Mouse (Mus musculus): ENCODE measurements at regions not wholly inside any gene's neighbourhood (a gene's known extent, or its start where the extent isn't known, plus 50 kb on each side); places are given as distances from the start of the nearest gene placed in this dataset.
"Not testable (repeated sequence)": the region's sequence is repeated elsewhere in the genome, so short reads cannot be mapped to it uniquely, and the experiment has no call there.

GRCm38 (mm10) chr1:185933623-185934022 lies 183.5 kb downstream of the Lyplal1 start:
- no peak for DNase-seq (ENCODE audit: low read depth, low spot score)

- no peak for DNase-seq (ENCODE audit: low read depth, low spot score)
Observed at GRCm38 (mm10) chr1:185937026-185937425, 180.1 kb downstream of the Lyplal1 start.

DNA sequence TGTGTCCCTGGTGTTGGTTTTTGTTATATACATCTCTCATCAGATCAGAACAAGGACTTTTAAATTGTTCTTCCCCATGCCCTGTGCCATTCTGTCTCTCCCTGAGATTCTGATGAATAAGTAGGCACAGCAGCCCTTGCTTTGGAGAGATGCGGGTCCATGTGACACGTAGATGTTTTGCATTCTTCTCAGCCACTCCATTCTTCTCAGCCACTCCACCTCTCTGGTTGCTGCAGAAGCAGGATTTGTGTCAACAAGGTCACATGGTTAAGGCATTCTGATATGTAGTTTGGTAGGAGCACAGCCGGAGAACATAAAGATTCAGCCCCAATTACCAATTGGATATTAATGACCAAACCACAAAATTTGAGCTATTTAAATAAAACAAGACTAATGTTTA lies 177.2 kb downstream of the Lyplal1 start:
- no peak for DNase-seq (ENCODE audit: low read depth, low spot score)

GRCm38 (mm10) chr1:185940511-185940910 lies 176.6 kb downstream of the Lyplal1 start:
- no peak for DNase-seq (ENCODE audit: low read depth, low spot score)

DNA sequence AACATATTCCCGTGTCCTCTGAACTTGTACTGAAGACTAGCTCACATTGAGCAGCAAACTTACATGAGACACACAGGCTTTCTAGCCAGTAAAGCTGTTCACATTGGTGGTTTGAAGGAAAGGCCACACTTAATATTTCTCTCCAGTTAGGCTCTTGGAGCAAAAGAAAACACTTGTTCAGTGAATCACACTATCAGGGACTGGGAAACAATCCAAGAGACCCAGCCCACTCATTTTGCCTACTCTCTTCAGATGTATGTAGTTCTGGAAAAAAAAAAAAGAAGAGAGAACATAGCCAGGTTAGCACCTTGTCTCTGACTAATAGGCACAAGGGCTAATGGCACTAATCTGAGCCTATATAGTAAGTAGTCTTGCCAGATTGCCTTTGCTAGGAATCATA lies 165.9 kb downstream of the Lyplal1 start:
- DNase-seq (ENCODE audit: low read depth, low spot score) = peak; percentile 33

- not testable (repeated sequence) for DNase-seq (ENCODE audit: low read depth, low spot score)
Observed at GRCm38 (mm10) chr1:185955821-185956220, 161.3 kb downstream of the Lyplal1 start.

GRCm38 (mm10) chr1:185957557-185957956 lies 159.6 kb downstream of the Lyplal1 start:
- DNase-seq (ENCODE audit: low read depth, low spot score) = no peak

DNA sequence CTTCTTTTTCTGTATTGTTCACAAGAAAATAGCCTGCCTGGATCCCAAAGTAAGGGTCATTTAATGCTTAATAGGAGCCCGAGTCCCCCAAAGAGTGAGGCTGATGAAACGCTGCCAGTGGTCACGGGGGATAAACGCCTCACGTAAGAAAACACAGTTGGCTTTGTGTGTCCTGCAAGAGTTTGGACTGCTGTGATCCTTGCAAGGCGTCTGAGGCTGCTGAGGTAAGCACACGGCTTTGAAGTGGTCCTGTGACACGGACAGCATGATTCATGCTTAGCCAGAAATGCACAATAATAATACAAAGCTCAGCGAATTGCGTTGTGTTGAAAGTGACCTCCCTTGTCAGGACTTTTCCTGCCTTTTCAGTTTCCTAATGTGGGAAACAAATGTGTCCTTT lies 158.8 kb downstream of the Lyplal1 start:
- DNase-seq (ENCODE audit: low read depth, low spot score) = no peak

DNA sequence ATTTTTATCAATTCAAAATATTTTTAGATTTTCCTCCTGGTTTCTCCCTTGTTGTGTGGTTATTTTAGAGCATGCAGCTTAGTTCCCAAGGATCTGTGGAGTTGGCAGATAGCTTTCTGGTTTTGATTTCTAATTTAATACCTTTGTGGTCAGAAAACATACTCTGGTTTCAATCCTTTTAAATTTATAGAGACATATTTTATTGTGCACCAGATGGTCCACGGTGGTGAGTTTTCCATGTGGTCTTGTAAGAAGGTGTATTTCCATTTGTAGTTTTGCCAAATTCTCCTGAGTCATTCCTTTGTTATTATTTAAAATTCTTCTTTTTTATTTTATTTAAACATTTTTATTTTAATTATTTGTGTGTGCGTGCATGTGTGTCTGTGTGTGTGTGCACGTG lies 154.5 kb downstream of the Lyplal1 start:
- peak; percentile 27 for DNase-seq (ENCODE audit: low read depth, low spot score)

- no peak for DNase-seq (ENCODE audit: low read depth, low spot score)
Observed at GRCm38 (mm10) chr1:185963773-185964172, 153.3 kb downstream of the Lyplal1 start.

DNA sequence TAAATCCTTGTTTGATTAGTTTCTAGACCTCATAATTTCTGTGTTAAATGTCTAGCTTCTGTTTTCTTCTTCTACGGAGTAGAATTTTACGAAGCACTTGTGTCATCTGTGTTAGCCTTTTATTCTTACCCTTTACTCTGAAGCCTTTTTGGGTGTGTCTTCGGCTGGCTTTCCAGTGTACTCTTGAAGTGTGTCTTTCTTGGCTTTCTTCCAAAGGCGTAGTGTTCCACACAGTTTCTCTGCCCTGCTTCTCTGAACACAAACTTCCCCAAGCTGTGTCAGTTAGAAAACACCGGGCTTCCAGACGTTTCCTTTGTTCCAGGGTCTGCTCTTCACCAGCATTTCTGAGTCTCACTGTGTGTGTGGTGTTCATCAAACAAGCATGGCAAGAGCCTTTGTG lies 152.7 kb downstream of the Lyplal1 start:
- no peak for DNase-seq (ENCODE audit: low read depth, low spot score)

DNA sequence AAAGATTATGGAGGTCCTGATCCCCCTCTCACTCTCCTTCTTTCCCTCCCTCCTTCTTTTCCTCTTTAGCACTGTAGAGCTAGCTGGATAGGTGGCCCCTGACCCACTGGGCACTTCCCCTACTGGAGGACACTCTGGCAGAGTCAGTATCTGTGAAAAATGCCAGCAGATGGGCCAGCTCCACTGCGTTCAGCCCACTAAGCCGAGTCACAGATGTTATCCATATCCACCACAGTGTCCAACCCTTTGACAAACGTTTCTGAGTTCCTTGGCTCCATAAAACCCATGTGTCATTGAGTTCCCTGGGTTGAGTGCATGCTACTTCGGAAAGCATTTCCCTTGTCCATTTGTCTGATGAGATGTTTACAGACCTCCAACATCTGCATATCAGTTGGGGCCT lies 149.9 kb downstream of the Lyplal1 start:
- no peak for DNase-seq (ENCODE audit: low read depth, low spot score)

DNA sequence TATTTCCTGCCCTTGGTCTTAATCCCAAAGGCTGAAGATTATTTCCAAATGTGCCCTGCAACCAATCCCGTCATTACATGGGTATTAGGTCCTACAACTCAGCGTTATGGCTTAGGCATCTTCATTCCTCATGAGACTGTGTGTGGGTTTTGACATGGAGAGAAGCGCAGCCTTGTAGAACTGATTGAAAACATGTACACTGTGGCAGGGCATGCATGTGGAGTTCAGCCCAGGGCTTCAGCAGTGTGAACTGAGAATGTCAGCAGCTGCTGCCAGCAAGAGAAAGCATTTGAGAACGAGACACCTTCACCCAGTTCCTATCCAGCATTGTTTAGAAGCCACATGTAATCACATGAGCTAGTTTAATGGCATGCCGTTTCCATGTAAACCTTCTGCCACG lies 149.3 kb downstream of the Lyplal1 start:
- DNase-seq (ENCODE audit: low read depth, low spot score) = no peak

- DNase-seq (ENCODE audit: low read depth, low spot score) = no peak
Observed at GRCm38 (mm10) chr1:185968642-185969041, 148.5 kb downstream of the Lyplal1 start.

DNA sequence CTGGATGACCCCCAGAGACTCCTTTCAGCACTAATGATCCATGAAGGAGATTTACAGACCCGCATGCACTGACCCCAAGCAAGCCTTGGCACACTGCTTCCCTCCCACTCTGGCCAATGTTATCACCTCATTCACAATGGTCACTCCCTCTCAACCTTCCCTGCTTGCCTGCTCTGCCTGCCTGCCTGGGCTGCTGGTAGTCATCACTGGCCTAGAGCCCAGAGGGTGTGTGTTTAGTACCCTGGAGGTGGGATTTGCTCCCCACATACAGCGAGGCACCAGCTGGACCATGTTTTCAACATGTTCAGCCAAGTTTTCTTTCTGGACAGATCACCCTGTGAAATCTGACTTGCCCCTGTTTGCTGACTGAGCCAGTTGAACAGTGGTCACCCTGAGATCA lies 147.9 kb downstream of the Lyplal1 start:
- DNase-seq (ENCODE audit: low read depth, low spot score) = no peak

DNA sequence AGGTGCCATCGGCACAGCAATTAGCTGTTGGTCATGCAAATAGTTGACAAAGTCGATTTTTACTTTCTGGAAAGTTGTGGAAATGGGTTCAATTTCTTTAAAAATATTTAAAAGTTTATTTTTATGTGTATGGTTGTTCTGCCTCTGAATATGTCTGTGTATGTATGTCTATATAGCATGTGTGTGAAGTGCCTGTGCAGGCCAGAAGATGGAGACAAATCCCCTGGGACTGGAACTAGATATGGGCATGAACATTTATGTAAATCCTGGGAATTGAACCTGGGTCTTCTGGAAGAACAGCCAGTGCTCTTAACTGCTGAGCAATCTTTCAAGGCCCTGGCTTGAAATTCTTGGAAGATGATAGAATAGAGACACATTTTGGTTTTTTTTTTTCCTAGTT lies 140.0 kb downstream of the Lyplal1 start:
- DNase-seq (ENCODE audit: low read depth, low spot score) = no peak

GRCm38 (mm10) chr1:185989432-185989831 lies 127.7 kb downstream of the Lyplal1 start:
- no peak for DNase-seq (ENCODE audit: low read depth, low spot score)

GRCm38 (mm10) chr1:186000066-186000465 lies 117.0 kb downstream of the Lyplal1 start:
- DNase-seq (ENCODE audit: low read depth, low spot score) = not testable (repeated sequence)

DNA sequence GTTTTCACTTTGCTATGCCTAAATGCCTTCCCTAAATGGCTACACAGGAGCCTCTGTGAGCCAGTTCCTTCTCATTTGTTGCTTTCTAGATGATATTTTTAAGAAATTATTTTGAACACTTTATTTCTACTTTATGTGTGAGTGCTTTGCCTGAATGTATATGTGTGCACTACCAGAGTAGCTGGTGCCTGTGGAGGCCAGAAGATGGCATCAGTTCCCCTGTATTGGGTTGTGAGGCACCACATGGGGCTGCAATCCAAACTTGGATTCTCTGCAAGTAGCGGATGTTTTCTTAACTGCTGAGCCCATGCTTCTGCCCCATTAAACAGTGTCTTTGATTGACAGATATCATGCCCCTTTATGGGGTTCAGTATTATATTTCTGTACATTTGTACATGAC lies 103.7 kb downstream of the Lyplal1 start:
- DNase-seq (ENCODE audit: low read depth, low spot score) = no peak

- DNase-seq (ENCODE audit: low read depth, low spot score) = no peak
Observed at GRCm38 (mm10) chr1:186014166-186014565, 102.9 kb downstream of the Lyplal1 start.

- no peak for DNase-seq (ENCODE audit: low read depth, low spot score)
Observed at GRCm38 (mm10) chr1:186015831-186016561, 101.1 kb downstream of the Lyplal1 start.

GRCm38 (mm10) chr1:186017547-186017946 lies 99.6 kb downstream of the Lyplal1 start:
- no peak for DNase-seq (ENCODE audit: low read depth, low spot score)

DNA sequence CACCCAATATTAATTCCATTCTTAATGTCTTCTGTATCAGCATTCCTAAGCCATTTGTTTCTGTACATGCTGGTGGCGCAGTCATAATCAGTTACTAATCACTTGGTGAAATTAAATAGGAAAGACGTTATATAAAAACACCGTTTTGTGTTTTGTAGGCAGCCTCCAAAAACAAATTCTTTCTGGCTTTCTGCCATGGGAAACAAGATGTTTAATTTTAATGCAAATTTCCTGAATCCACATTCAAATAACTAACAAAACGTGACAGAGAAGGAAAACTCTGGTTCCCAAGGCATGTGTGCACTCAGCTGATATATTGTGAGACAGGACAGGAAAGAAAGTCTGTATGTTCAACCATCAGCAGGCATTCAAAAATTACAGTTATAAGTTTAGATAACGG lies 97.6 kb downstream of the Lyplal1 start:
- no peak for DNase-seq (ENCODE audit: low read depth, low spot score)

DNA sequence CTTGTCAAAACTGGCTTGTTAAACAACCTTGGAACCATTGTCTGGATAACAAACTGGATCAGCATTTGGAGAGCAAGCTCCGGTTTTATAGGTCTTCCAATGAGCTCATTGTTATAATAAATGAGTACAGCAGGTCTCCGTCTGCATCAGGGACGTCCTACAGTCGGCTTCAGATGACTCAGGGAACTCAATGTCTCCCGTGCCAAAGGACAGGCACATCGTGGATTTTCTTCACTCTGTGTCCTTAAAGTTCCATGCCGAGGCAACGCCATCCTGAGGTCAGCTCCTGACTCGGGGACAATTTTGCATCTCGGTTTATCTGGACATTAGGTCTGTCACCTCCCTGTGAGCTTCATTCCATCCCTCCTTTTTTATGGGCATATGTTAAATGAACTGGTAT lies 85.2 kb downstream of the Lyplal1 start:
- DNase-seq (ENCODE audit: low read depth, low spot score) = no peak

Data from telencephalon, adult 2 months (tissue).